Mouse (Mus musculus): Measurements from ENCODE around the gene Hist1h4j. TPM values are rescaled to one million over a fixed set of nuclear protein-coding genes. Genes with fewer than 3 reads are reported as not detected.
"Not testable (repeated sequence)": the region's sequence is repeated elsewhere in the genome, so short reads cannot be mapped to it uniquely, and the experiment has no call there.

Gene Hist1h4j
- polyA plus RNA-seq, 1 experiment = 2.4 TPM

DNA sequence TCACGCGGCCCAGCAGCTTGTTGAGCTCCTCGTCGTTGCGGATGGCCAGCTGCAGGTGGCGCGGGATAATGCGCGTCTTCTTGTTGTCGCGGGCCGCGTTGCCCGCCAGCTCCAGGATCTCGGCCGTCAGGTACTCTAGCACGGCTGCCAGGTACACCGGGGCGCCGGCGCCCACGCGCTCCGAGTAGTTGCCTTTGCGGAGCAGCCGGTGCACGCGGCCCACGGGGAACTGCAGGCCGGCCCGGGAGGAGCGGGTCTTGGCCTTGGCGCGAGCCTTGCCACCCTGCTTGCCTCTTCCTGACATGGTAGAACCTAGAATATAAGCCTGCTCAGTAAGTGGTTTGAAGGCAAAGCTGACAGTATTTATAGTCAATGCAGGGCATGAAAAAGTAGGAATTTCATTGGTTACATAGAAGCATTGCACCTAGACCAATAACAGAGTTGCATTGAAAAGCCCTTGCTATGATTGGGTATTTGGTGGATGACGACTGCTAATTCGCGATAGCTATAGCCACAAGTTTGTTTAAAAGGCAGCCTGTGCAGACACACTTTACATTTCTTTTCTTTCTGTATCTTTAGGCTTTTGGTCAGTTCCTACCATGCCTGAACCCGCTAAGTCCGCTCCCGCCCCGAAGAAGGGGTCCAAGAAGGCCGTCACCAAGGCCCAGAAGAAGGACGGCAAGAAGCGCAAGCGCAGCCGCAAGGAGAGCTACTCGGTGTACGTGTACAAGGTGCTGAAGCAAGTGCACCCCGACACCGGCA is 18.8 kb downstream of the Hist1h4j start, which contains the start of the genes Hist1h2ak and Hist1h2bn:
TSS of gene Hist1h2ak (minus strand) at position 304 of the 762 bp plus-strand sequence.
TSS of gene Hist1h2bn (plus strand) at position 600 of the 762 bp plus-strand sequence.
- not testable (repeated sequence) for TF ChIP-seq GATA1 (IDR thresholded peaks at IDR 0.05; ENCODE audit: low read length)

DNA sequence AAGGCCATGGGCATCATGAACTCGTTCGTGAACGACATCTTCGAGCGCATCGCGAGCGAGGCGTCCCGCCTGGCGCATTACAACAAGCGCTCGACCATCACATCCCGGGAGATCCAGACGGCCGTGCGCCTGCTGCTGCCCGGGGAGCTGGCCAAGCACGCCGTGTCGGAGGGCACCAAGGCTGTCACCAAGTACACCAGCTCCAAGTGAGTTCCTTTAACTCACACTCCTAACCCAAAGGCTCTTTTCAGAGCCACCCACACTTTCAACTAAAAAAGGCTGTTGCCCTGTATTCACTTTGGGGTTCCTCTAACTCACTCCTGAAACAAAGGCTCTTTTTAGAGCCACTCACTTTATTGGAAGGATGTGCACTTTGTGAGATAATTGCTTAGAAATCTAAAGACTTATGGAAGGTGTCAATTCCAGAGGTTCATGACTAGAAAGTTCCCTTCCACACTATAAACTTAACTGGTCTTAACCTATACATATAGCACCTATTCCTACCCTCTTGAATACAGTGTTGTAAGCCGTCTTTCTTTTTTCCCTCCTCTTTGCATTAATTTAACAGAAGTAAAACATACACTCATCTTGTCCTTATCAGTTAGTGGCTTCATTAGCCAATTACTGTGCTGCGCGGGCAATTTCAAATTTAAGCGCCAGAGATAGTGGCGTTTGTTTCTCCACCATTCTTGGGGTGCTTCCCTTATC is 19.6 kb downstream of the Hist1h4j start:
- TF ChIP-seq GATA1 (IDR thresholded peaks at IDR 0.05; ENCODE audit: low read length) = peak; percentile 49

DNA sequence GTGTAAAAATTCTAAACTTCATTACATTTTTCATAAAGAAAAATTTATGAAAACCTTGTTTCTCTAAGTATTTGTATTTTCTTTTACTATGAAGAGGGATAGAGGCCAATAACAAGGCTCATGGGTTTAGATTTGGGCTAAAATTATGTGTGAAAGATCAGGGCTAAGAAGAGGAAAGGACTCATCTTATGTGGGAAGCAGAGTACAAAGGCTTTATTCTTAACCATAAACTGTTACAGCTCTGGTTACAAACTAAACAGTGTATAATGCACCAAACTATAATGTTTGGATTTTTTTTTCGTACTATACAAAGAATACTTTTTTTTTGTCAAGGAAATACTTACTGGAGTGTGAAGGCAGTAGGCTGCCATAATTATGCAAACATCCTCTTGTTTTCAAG is 20.8 kb downstream of the Hist1h4j start:
- TF ChIP-seq GATA1 (IDR thresholded peaks at IDR 0.05; ENCODE audit: low read length) = no peak

- TF ChIP-seq GATA1 (IDR thresholded peaks at IDR 0.05; ENCODE audit: low read length) = no peak
These were observed 44.2 kb downstream of the Hist1h4j start for GRCm38 (mm10) chr13:21778814-21779766.

DNA sequence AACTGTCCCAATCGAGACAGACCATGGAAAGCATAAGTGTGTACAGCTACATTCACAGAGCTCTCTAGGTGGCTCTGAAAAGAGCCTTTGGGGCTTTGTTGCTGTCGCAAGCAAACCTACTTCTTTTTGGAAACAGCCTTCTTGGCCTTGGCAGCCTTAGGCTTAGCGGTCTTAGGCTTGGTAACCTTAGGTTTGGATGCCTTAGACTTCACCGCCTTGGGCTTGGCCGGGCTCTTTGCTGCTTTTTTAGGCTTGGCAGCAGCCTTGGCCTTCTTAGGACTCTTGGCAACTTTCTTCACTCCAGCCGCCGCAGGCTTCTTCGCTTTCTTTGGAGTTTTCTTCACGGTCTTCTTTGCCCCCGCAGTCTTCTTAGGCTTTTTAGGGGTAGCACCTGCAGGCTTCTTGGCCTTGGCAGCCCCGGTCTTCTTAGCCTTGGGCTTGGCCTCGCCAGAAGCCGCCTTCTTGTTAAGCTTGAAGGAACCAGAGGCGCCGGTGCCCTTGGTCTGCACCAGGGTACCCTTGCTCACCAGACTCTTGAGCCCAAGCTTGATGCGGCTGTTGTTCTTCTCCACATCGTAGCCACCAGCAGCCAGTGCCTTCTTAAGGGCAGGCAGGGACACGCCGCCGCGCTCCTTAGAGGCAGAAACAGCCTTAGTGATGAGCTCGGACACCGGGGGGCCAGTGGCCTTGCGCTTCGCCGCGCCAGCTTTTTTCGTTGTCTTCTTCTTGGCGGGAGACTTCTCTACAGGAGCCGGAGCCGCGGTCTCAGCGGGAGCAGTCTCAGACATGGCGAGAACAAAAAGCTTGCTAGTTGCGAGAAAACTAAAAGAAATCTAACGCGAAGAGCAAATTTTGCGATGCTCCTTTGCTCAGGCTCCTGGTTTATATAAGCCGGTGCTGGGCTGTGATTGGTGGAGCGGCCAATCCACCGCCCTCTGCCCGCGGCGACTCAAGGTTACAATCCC is 45.2 kb downstream of the Hist1h4j start, which contains the start of gene Hist1h1b:
TSS of gene Hist1h1b (minus strand) at position 859 of the 965 bp plus-strand sequence.
- TF ChIP-seq GATA1 (IDR thresholded peaks at IDR 0.05; ENCODE audit: low read length) = no peak

DNA sequence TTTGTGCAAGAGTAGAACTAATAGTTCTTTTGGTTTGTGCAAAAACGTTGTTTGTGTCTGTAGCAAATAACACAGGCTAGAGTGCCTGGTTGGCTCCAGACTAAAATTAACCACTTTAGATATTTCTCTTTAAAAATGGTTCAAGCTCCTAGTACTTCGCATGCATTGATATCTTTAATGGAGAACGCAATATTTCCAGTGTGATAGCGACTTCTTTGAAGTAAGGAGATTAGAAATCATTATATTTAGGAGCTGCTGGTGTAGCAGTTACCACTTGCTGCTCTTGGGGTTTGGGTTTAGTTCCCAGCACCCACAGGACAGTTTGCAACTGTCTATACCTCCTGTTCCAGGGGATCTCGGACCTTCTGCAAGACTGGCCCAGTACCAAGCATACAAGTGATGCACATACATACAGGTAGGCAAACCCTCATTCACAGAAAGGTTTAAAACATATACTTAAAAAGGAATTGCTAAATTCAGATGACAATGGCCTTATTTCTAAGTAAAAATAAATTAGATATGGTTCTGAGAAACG is 46.2 kb downstream of the Hist1h4j start:
- TF ChIP-seq GATA1 (IDR thresholded peaks at IDR 0.05; ENCODE audit: low read length) = no peak

- no peak for TF ChIP-seq GATA1 (IDR thresholded peaks at IDR 0.05; ENCODE audit: low read length)
These were observed 46.8 kb downstream of the Hist1h4j start for GRCm38 (mm10) chr13:21781639-21782038.

DNA sequence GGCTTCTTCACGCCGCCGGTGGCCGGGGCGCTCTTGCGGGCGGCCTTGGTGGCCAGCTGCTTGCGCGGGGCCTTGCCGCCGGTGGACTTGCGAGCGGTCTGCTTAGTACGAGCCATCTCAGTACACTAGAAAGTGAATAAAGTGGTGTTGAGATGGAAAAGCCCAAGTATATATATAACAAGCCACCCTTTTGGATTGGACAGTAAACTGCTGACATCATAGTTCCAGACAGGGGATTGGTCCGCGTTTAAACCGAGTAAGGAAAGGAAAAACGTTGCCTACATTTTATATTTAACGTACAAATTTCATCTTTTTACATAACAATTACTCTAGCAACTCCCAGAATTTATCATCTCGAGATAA is 48.4 kb downstream of the Hist1h4j start, which contains the start of gene Hist1h3i:
TSS of gene Hist1h3i (minus strand) at position 116 of the 363 bp plus-strand sequence.
- no peak for TF ChIP-seq GATA1 (IDR thresholded peaks at IDR 0.05; ENCODE audit: low read length)

- no peak for TF ChIP-seq GATA1 (IDR thresholded peaks at IDR 0.05; ENCODE audit: low read length)
These were observed 48.9 kb downstream of the Hist1h4j start for GRCm38 (mm10) chr13:21783734-21784161.

DNA sequence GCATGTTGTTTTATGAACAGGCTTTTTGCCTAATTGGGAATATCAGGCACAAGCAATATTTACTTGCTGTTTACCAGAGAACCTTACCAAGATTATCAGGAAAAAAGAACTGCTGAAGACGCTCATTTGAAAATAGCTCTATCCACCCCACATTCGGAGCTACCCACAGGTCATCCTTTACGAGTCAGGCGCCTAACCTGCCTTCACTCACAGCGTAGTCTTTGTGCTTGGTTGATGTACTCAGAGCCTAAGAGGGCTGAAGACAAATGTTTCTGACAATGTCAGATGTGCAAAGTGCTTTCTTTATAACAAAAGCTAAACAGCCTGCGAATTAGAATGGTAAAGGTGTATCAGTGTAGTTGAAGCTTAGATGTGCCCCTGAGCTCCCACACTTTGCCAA is 49.4 kb downstream of the Hist1h4j start:
- TF ChIP-seq GATA1 (IDR thresholded peaks at IDR 0.05; ENCODE audit: low read length) = no peak

Other genes starting within 250 kb of the Hist1h4j start
- gene AK157302, start 239.8 kb upstream of the Hist1h4j start, polyA plus RNA-seq (2012) = 0.04 TPM in 1 of 2 replicates, not detected in the other
- gene Gm11273, start 233.6 kb upstream of the Hist1h4j start, polyA plus RNA-seq (2012) = 16.7 and 23.3 TPM in 2 replicates
- gene Zkscan8, start 203.9 kb upstream of the Hist1h4j start, polyA plus RNA-seq (2012) = 5.9 and 6.2 TPM in 2 replicates
- gene Olfr1366, start 192.3 kb upstream of the Hist1h4j start, polyA plus RNA-seq (2012) = not detected in 2 replicates
- not detected in 2 replicates for gene Olfr1535, start 175.2 kb upstream of the Hist1h4j start, polyA plus RNA-seq (2012)
- gene Olfr1364, start 153.3 kb upstream of the Hist1h4j start, polyA plus RNA-seq (2012) = not detected in 2 replicates
- not detected in 2 replicates for gene Olfr1362, start 121.0 kb upstream of the Hist1h4j start, polyA plus RNA-seq (2012)
- gene Olfr11, start 92.5 kb upstream of the Hist1h4j start, polyA plus RNA-seq (2012) = not detected in 2 replicates
- gene Olfr1361, start 71.7 kb upstream of the Hist1h4j start, polyA plus RNA-seq (2012) = not detected in 2 replicates
- not detected in 2 replicates for gene Olfr1360, start 57.7 kb upstream of the Hist1h4j start, polyA plus RNA-seq (2012)
- not detected in 2 replicates for gene Olfr1359, start 37.0 kb upstream of the Hist1h4j start, polyA plus RNA-seq (2012)
- 9.8 and 10.6 TPM in 2 replicates for gene Hist1h2bl, start 18.9 kb upstream of the Hist1h4j start, polyA plus RNA-seq (2012)
- gene Hist1h2ai, start 18.6 kb upstream of the Hist1h4j start, polyA plus RNA-seq (2012) = 372 and 421 TPM in 2 replicates
- gene Hist1h3h, start 17.4 kb upstream of the Hist1h4j start, polyA plus RNA-seq (2012) = 53.9 and 54.4 TPM in 2 replicates
- gene Hist1h2bm, start 13.0 kb upstream of the Hist1h4j start, polyA plus RNA-seq (2012) = 1.9 and 2.1 TPM in 2 replicates
- 22.6 and 25.4 TPM in 2 replicates for gene Hist1h4k, start 15.4 kb downstream of the Hist1h4j start, polyA plus RNA-seq (2012)
- 69.0 and 85.5 TPM in 2 replicates for gene Hist1h2ak, start 18.8 kb downstream of the Hist1h4j start, polyA plus RNA-seq (2012)
- 1.4 and 1.7 TPM in 2 replicates for gene Hist1h2bn, start 19.1 kb downstream of the Hist1h4j start, polyA plus RNA-seq (2012)
- gene Hist1h1b, start 45.6 kb downstream of the Hist1h4j start, polyA plus RNA-seq (2012) = 3.3 and 4.5 TPM in 2 replicates
- 36.7 and 37.8 TPM in 2 replicates for gene Hist1h3i, start 48.3 kb downstream of the Hist1h4j start, polyA plus RNA-seq (2012)
- gene Hist1h2an, start 52.2 kb downstream of the Hist1h4j start, polyA plus RNA-seq (2012) = 16.6 and 26.9 TPM in 2 replicates
- 5.5 and 8.7 TPM in 2 replicates for gene Hist1h2bp, start 52.4 kb downstream of the Hist1h4j start, polyA plus RNA-seq (2012)
- gene Hist1h2bq, start 75.1 kb downstream of the Hist1h4j start, polyA plus RNA-seq (2012) = 14.0 and 15.0 TPM in 2 replicates
- 4,601 and 5,007 TPM in 2 replicates for gene Hist1h2ao, start 75.4 kb downstream of the Hist1h4j start, polyA plus RNA-seq (2012)
- gene Hist1h4m, start 76.7 kb downstream of the Hist1h4j start, polyA plus RNA-seq (2012) = 6.1 and 9.7 TPM in 2 replicates
- gene Hist1h4n, start 97.1 kb downstream of the Hist1h4j start, polyA plus RNA-seq (2012) = 16.6 and 26.1 TPM in 2 replicates
- gene Hist1h2ap, start 98.4 kb downstream of the Hist1h4j start, polyA plus RNA-seq (2012) = 9,534 and 19,469 TPM in 2 replicates
- 13.3 and 14.2 TPM in 2 replicates for gene Hist1h2br, start 98.7 kb downstream of the Hist1h4j start, polyA plus RNA-seq (2012)
- 0.03 and 0.06 TPM in 2 replicates for gene Zfp184, start 210.0 kb downstream of the Hist1h4j start, polyA plus RNA-seq (2012)
- gene Pom121l2, start 246.1 kb downstream of the Hist1h4j start, polyA plus RNA-seq (2012) = not detected in 2 replicates